Mouse (Mus musculus) kidney, adult 8-10 months (tissue): ENCODE data around the gene Gcnt7.

Experiments used
- DNase-seq, 2 experiments: peaks; one replicate each; pipeline ENCODE4 v3.0.0; 2022

Gcnt7 gene

DNA sequence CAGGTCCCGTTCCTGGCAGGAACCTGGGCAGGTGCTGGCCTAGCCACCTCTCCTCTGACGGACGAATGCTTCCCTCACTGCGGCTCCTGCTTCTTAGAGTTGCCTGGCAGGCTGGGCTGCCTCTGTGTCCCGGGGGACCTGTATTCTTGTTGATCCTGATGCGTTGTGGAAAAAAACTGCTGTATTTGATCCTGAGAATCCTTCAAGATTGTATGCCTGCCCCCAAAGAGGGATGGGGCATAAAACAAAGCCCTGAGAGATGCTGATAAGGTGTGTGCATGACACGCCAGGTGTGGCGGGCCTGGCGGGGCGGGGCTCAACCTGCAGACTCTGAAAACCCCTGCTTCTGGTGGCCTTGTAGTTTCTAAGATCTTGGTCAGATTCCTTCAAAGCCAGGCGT, at the start of gene Gcnt7:
Gene Gcnt7 (minus strand): TSS at position 101 of the 400 bp plus-strand sequence.
- no peak for DNase-seq

DNA sequence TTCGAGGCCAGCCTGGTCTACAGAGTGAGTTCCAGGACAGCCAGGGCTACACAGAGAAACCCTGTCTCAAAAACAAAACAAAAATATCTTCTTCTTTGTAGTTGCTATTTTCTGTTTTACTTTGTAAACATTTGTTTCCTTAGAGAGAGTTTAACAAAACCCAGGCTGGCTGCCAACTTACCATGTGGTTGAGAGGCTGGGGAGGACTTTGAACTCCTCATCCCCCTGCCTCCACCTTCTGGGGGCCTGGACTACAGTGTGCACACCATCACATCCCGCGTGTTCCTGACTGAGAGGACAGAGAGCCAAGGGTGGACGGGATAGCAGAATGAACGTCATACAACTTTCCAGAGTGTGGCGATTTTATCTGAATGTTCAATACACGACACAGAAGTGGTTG, 47.7 kb upstream of the Gcnt7 start:
- peak; percentile 35 to 48 for DNase-seq

DNA sequence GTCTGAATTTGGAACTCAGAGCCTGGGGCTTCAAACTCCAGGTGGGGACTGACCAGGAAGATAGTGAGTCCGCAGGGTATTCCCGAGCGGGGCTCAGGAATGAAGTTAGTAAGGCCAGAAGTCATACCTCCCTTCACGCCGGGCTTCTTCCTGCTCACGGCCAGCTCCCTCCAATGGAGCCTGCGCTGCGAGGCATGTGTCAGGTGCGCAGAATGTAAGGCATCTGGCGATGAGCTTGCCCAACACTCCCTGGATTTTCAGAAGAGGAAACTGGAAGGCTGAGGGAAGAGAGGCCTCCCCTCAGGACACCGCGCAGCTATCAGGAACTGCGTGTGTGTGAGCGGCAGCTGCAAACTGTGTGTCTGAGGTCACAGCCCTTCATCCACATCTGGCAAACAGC, 43.8 kb upstream of the Gcnt7 start:
- DNase-seq, result no peak

DNA sequence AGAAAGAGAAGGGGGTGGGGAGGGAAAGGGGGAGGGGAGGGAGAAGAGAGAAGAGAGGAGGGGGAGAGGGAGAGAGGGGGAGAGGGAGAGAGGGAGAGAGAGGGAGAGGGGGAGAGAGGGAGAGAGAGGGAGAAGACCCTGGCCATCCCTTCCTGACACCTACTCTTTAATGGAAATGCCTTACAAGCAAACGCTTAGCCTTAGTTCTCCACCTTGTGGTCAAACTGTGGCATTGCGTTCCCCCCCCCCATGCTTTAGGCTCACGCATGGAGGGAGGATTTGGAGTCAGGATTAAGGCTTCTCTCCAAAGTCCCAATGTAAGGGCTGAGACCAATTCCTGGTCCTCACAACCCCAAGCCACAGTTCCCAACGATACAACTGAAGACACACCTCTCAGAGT, 42.9 kb upstream of the Gcnt7 start:
- DNase-seq, result no peak

DNA sequence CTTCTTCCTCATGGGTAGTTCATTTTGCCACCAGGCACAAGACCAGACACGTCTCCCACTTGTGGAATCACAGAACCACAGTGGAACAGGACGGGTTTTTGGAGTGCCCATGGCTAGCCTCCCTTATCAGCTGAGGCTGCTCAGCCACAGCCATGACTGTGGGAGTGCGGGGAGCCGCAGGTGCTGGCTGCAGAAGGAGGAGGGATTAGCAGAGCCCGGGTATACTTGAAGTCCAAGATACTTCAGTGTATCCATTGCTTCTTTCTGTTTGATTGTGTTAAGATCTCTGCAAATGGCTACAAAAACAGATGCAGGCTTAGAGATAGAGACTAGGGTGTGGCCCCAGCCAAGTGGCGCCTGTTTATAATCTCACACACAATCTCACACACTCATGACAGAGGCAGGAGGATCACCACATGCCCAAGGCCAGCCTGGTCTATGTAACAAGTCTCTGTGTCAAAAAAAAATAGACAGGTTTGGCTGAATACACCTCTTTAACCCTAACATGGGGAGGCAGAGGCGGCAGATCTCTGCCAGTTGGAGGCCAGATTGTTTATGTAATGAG, 42.4 kb upstream of the Gcnt7 start:
- no peak for DNase-seq

DNA sequence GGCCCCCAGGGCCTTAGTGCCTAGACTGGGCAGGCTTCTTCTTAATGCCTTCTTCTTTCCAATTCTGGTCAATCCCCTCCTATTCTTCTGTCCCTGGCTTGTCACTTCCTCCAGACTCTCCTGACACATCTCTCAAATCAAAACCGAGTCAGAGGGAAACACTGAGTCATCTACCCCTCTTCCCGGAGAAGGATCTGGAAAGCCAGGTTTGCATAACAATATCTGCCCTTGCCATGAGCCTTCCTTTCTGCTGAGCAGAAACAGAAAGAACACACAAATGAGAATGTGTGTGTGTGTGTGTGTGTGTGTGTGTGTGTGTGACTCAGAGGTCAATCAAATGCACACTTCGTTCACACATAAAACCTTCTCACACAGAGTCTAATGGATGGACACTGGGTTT, 40.4 kb upstream of the Gcnt7 start:
- no peak for DNase-seq

DNA sequence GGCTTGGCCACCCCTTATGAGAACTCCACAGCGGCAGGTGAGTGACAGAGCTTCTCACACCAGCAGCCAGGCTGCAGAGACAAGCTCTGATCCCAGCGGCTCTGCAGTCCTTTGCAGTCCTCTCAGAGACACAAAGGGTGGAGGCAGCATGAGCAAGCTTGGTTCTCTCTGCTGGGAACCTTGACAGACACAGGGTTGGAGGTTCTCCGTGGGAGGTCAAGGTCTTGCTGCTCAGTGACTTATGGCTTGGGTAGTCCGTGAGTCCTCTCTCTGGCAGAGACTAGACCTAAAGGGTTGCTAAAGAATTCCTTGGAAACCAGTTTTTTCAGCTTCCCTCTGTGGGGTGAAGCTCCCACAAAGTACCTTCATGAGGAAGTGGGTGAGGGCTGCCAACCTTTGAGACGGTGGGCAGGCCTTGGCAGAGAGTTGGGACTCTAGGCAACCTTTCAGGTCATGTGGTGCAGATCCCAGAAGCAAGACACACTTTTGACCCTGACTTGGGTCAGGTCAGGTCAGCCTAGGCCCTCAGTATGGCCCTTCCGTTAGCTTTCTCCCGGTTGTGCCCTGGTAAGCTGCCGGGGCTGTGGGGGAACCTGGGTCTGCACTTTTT, 38.4 kb upstream of the Gcnt7 start:
- peak; percentile 28 to 54 for DNase-seq

DNA sequence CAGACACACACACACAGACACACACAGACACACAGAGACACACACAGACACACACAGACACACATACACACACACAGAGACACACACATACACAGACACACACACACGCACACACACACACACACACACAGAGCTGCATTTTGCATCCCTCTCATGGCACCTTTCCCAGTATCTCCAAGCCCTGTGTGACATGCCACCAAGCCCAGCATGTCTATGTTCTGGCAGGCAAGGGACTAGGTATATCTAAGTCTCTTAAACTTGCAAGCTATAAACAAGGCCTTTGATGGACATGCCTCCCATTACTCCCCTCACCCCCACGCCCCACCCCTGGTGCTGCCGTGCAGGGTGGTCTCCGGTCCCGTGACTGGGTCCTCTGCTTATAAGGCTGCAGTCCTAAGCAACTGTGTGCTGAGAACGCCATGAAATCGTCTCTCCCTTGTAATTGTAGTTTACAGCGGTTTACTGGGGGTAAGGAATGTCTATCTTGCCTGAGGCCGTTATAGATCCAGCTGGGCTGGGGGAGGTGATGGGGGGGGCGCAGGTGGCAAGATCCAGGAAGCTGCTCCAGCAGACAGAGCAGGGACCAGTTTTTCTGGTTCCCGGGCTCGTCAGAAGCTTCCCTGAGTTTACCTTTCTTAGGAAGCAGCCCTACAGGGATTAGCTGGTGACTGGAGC, 26.4 kb upstream of the Gcnt7 start:
- no peak for DNase-seq

DNA sequence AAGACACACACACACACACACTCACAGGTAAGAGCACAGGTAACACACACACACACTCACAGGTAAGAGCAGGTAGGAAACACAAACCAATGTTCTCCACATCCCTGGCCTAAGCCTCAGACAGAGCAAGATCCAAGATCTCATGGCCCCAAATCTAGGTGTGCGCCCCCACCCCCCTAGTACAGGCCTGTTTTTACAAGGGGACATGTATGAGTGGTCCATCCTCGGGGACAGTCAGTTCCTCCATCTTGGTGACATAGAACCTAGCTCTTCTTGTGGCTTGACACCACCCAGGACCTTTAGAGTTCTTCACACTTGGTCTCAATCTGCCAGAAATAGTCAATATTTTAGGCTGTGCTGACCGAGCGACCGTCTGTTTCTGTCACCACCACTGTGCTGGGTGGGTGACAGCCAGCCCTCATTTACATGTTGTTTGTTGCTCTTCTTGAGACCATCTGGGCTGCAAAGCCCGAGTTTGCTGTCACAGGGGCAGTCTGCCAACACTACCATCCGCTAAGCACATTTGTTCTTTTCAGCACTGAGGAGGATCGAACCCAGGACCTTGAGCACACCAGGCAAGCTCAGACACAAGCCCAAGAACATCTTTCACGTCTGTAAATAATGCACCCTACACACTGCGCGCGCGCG, 25.5 kb upstream of the Gcnt7 start:
- DNase-seq, result no peak

DNA sequence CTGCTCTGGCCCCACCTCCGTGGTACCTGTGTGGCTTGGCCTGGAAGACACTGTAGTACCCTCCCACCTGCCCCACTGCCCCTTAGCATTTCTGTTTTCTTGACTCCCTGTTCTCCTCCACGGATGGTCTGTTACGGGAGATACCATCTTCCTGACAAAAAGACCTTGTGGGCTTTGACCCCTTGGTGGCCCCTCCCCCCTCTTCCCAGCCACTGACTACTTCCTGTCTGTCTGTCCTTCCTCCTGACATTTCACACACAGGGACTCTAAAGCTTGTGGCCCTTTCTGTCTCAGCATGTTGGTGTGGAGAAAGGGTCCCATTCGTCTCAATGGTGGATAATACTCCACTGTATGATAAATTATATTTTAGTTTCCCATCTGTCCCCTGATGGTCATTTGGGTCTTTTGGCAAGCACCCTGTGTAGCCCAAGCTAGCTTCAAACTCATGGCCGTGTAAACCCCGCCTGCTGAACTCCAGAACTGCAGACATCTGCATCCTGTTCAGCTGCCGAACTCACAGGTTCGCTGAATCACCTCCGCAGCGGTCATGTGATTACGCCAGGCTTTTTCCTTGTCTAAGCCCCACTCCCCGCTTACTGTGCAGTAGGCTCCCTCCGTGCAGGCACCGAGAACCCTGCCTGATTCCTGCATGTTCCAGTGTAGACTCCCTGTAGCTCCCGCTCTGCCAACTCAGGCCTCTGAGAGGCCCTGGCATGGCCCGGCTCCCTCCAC, 23.4 kb upstream of the Gcnt7 start:
- no peak for DNase-seq

DNA sequence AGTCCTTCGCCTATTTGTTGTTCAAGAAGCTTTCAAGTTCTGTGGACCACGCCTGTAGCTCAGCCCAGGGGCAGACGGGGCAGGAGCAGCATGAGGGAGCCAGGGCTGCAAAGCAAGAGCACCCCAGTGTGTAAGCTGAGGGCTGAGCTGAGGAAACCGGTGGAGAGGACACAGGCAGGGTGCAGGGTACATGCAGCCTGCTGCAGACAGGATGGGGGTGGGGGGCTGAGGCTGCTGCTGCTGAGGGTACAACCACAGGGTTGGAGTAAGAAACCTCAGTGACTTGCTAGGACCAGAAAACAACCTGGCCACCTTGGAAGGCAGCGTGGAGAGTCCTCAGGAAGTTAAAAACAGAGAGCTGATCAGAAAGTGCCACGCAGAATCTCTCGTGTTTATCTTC, 21.9 kb upstream of the Gcnt7 start:
- DNase-seq, result no peak

DNA sequence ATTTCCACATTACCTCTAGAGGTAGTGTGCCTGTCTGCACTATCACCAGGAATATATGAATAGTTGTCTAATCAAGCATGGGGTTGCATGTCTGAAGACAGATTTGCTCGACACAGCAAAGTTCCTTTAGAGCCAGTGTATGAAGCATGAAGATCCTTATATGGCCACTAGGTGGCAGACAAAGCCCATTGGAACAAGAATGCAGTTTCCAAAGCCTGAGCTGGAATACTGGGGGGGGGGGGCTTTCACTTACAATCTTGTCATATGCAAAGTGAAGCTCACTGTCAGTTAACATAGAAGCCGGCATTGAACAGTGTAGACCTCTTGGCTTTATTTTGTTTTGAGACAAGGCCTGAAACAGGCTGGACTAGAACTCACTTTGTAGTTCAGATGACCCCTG, 19.5 kb upstream of the Gcnt7 start:
- DNase-seq, result peak in 1 of 2 experiments; percentile 21

DNA sequence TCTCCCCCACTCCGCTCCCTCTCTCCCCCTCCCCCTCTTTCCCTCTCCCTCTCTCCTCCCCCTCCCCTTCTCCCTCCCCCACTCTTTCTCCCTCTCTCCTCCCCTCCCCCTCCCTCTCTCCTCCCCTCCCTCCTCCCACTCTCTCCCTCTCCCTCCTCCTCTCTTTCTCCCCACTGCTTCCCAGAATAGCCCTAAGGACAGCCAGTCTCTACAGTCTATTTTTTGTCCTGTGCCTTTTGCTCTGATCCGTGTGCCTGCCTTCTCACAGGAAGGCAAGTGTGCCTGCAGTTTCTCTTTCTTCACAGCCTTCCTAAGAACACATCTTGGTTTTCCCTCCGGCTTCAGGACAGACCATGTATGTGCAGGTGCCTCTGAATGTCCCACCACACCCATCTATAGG, 19.0 kb upstream of the Gcnt7 start:
- DNase-seq, result no peak

DNA sequence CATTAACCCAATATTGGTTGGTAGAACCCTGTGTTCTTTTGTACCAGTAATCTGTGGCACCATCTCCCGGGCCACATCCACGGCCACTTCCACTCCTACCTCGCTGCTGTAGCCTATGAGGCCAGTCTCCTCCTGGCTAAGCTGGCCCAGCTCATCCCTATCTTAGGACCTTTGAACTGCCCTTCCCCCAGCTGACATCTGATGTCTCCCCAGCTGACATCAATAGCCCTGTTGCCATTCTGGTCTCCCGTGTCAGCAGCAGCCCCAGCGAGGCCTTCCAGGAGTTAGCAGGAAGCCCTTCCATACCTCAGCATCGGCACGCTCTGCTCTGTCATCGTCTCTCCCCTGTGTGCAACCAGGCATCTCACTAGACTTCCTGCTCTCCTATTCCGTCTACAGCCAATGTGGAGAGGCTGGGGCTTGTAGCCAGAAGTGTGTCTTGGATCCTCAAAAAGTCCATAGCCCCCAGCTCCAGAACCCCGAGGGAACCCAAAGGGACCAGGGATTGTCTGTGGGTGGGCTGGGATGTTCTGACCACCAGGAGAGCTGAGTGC, 18.4 kb upstream of the Gcnt7 start:
- no peak for DNase-seq

DNA sequence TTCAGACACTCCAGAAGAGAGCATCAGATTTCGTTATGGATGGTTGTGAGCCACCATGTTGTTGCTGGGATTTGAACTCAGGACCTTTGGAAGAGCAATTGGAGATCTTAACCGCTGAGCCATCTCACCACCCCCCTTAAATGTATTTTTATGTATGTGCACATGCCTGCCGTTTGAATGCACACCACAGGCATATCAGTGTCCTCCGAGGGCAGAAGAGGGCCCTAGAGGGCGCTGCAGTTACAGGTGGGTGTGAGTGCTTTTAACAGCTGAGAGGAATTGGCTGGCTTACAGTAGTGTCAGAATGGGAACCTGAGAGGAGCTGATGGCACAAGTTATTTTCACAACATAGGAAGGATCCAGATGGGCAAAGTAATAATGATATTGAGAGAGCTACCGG, 16.6 kb upstream of the Gcnt7 start:
- peak; percentile 15 to 23 for DNase-seq

DNA sequence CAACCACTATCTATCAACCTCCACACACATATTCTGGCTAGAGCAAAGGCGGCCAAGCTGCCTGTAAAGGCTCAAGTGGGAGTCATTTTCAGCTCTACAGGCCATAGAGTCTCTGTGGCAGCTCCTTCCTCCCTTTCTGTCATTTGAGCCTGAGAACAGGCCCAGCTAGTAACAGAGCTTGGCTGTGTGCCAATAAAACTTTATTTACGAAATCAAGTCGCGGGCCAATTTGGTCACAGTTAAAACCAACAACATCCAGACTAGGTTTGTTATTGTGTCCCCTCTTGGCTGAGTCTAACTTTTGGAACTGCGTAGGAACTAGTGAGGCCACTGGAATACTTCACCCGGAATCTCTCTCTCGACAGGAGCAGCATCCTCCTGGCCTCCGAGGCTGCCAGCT, 15.2 kb upstream of the Gcnt7 start:
- no peak for DNase-seq

DNA sequence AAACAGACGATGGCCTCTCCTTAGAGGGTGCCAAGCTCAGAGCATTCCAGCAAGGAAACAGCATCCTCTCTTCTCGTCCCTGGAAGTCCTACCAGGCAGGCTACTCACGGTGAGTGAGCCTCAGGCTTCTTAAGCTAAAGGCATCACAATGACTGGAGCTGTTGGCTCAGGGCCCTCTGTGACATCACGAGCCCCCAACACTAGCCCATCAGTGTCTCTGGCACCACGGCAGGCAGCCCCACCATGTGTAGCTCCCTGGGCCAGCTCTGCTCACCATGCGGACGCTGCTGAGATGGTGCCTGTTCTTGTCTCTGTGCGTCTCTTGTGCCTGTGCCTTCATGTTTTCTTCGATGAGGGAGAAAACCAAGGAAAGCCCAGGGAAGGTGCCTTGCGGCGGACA, 13.9 kb upstream of the Gcnt7 start, which contains the start of gene Fam209:
Gene Fam209 (plus strand): TSS at position 203 of the 400 bp plus-strand sequence.
- no peak for DNase-seq

DNA sequence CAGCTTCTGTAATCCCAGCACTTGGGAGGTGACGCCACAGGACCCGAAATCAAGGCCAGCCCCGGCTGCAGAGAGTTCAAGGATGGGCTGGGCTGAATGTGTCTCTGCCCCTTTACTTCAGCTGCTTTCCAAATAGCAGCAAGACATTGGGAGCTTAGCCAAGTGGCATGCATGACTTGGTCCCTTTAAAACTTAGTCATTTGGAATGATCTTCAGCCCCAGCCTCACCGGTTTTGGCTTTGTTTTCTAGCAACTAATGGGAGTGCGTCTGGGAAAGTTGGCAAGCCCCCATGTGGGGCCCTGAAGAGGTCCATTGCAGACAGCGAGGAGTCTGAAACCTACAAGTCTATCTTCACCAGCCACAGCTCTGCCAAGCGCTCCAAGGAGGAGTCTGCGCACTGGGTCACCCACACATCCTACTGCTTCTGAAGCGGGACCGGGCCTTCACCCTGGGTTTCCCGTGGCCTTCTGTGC, 10.0 kb upstream of the Gcnt7 start:
- peak; percentile 72 to 82 for DNase-seq

DNA sequence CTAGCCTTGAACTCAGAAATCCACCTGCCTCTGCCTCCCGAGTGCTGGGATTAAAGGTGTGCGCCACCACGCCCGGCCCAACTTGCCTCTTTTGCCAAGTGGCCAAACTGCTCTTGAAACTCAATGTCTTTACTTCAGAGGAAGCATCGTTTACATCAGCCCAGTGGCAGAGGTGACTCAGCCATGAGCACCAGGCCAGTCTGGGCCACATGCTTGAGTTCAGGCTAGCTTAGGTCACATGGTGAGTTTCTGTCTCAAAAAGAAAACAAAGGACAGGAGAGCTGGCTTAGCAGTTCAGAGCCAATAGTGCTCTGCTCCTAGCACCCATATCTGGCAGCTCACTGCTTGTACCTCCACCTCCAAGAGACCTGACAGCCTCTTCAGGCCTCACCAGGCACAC, 8.8 kb upstream of the Gcnt7 start:
- DNase-seq, result no peak

DNA sequence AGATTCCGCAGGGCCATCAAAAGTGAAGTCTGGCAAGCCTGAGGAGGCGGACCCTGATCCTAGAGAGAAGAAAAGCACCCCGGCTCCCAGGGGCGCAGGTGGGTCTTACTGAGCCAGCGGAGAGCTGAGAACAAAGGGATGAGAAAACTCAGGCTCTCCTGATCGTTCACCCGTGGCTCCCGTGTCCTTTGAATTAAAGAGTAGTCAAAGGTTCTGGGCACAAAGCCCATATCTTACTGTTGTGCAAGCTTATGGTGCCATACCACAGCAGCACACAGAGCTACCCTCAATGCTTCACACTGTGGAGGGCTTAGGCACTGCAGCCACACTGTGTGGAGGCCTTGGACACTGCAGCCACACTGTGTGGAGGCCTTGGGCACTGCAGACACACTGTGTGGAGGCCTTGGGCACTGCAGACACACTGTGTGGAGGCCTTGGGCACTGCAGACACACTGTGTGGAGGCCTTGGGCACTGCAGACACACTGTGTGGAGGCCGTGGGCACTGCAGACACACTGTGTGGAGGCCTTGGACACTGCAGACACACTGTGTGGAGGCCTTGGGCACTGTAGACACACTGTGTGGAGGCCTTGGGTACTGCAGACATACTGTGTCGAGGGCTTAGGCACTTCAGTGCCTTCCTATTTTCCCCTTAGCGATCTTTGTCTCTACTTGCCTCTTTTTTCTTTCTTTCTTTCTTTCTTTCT, 8.2 kb upstream of the Gcnt7 start:
- DNase-seq, result peak; percentile 59 to 72

DNA sequence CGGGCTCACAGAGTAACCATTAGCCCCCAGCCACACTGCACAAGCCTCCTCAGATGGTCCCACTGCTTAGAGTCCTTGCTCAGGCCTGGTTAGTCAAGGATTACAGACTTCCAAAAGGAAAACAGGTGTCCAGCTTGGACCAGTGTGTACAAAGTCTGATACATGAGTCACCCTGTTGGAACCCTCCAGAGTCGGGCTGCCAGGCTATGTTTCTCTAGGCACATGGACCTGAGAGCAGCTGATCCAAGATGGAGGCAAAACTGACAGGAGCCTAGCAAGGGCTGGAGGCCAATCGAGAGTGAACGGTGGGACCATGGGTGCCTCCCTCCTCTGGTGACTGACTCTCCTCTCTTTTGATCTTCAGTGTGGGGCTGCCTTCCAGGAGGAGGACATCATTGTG, 4.4 kb upstream of the Gcnt7 start:
- DNase-seq, result no peak

DNA sequence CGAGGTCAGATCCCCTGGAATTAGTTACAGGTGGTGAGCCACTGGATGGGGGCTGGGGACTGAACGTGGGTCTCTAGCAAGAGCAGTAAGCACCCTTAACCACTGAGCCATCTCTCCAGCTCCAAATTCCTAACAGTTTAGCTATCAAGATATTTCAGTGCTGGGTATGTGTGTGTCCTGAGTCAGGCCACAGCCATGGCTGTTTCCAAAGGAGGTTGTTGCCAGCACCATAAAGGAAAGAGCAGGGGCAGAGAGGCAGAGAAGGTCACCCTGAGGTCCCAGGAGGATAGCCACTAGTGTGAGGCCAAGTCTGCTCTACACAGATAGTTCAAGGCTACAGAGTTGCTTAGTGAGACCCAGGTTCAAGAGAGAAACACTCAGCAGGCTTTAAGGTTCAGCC, 2.3 kb upstream of the Gcnt7 start:
- no peak for DNase-seq
